Mouse (Mus musculus) forebrain, embryonic 10.5 days (tissue): ENCODE data around the gene Cux2. TPM values are rescaled to one million over a fixed set of nuclear protein-coding genes. Genes with fewer than 3 reads are reported as not detected.
A peak's percentile ranks its signal among the peaks of the same experiment; 100 is the strongest.

Source experiments
- DNase-seq: peaks from one replicate; pipeline ENCODE4 v3.0.0-alpha.2; 2017; ENCODE audit warnings: low spot score; ENCODE audit errors: extremely low spot score
- H3K27ac ChIP-seq: fragments of 300-500 bp; sonication (generic); 2 replicates; pipeline ENCODE4 v1.5.1; 2016; ENCODE audit warnings: mild to moderate bottlenecking
- H3K27me3 ChIP-seq: fragments of 300-500 bp; sonication (generic); 2 replicates; pipeline ENCODE4 v1.6.1; 2016; ENCODE audit warnings: mild to moderate bottlenecking; ENCODE audit not compliant: poor library complexity, severe bottlenecking
- H3K36me3 ChIP-seq: fragments of 300-500 bp; sonication (generic); replicated peaks from 2 replicates; pipeline ENCODE4 v1.6.1; 2016; ENCODE audit warnings: mild to moderate bottlenecking, moderate library complexity
- H3K4me1 ChIP-seq: fragments of 300-500 bp; sonication (generic); 2 replicates; pipeline ENCODE4 v1.6.1; 2016
- H3K4me3 ChIP-seq: fragments of 300-500 bp; sonication (generic); 2 replicates; pipeline ENCODE4 v1.5.1; 2016; ENCODE audit warnings: mild to moderate bottlenecking, moderate library complexity
- H3K9me3 ChIP-seq: fragments of 300-500 bp; sonication (generic); 2 replicates; pipeline ENCODE4 v1.6.1; 2016; ENCODE audit warnings: mild to moderate bottlenecking, moderate library complexity
- WGBS: fragments of 180-500 bp; shearing (Covaris S2); methylation state at CpG from one replicate; pipeline ENCODE4 v1.1.7; 2016; 5-methylcytosine and 5-hydroxymethylcytosine counted together
- polyA plus RNA-seq: library from polyadenylated mRNA; unstranded; fragments of >200 nt; fragmentation: Nextera tagmentation; extraction: Ambion mirVana; gene quantifications from 2 replicates; pipeline ENCODE4 v1.2.1, GENCODE M21; 2016

Cux2 gene
- polyA plus RNA-seq, 1 experiment from 2014 or later = 6.5 TPM

- peak overlapping the region; percentile 65 for H3K27ac ChIP-seq
- peak; percentile 46 for DNase-seq
- WGBS = 41% methylated on average over 13 of the region's 13 CpGs
- H3K36me3 ChIP-seq = no peaks in the 10 kb centered on the region
- peaks cover 43% of the 10 kb centered on the region for H3K27me3 ChIP-seq
- H3K9me3 ChIP-seq = peaks cover 12% of the 10 kb centered on the region
- H3K4me3 ChIP-seq = peak overlapping the region; percentile 39
- peaks cover 46% of the 10 kb centered on the region for H3K4me1 ChIP-seq
These were observed 4.4 kb upstream of the Cux2 start for GRCm38 (mm10) chr5:122054130-122054843.

GRCm38 (mm10) chr5:122053587-122053986 lies 3.7 kb upstream of the Cux2 start:
- H3K36me3 ChIP-seq = no peaks in the 10 kb centered on the region
- H3K9me3 ChIP-seq = peaks cover 12% of the 10 kb centered on the region
- H3K4me3 ChIP-seq = no peak overlapping the region
- H3K4me1 ChIP-seq = peaks cover 48% of the 10 kb centered on the region
- peaks cover 50% of the 10 kb centered on the region for H3K27me3 ChIP-seq
- DNase-seq = no peak
- 40% methylated on average over 15 of the region's 15 CpGs for WGBS
- peak overlapping the region; percentile 65 for H3K27ac ChIP-seq

- no peaks in the 10 kb centered on the region for H3K9me3 ChIP-seq
- peaks cover 78% of the 10 kb centered on the region for H3K27me3 ChIP-seq
- peak overlapping the region; percentile 96; the same call in 1 of the 2 replicates for H3K27ac ChIP-seq
- peaks cover 69% of the 10 kb centered on the region for H3K4me1 ChIP-seq
- H3K4me3 ChIP-seq = peak overlapping the region; percentile 79
- H3K36me3 ChIP-seq = no peaks in the 10 kb centered on the region
- WGBS = 6% methylated on average over 8 of the region's 8 CpGs
- DNase-seq = no peak
These were observed 867 bp upstream of the Cux2 start for GRCm38 (mm10) chr5:122050832-122051105.

- H3K27ac ChIP-seq = peak overlapping the region; percentile 96
- peaks cover 64% of the 10 kb centered on the region for H3K4me1 ChIP-seq
- no peaks in the 10 kb centered on the region for H3K9me3 ChIP-seq
- 0% methylated on average over 31 of the region's 43 CpGs for WGBS
- H3K4me3 ChIP-seq = peak overlapping the region; percentile 79
- H3K36me3 ChIP-seq = no peaks in the 10 kb centered on the region
- peak; percentile 70 for DNase-seq
- peaks cover 84% of the 10 kb centered on the region for H3K27me3 ChIP-seq
These were observed 262 bp downstream of the Cux2 start for GRCm38 (mm10) chr5:122049664-122050016.

- under 1% methylated on average over 52 of the region's 52 CpGs for WGBS
- peaks cover 58% of the 10 kb centered on the region for H3K4me1 ChIP-seq
- H3K27ac ChIP-seq = peak overlapping the region; percentile 96
- peaks cover 86% of the 10 kb centered on the region for H3K27me3 ChIP-seq
- no peaks in the 10 kb centered on the region for H3K36me3 ChIP-seq
- H3K4me3 ChIP-seq = peak overlapping the region; percentile 79
- no peak for DNase-seq
- H3K9me3 ChIP-seq = no peaks in the 10 kb centered on the region
These were observed 927 bp downstream of the Cux2 start for GRCm38 (mm10) chr5:122048686-122049663.

- H3K4me3 ChIP-seq = peak overlapping the region; percentile 79
- peak overlapping the region; percentile 60 for H3K27ac ChIP-seq
- peaks cover 79% of the 10 kb centered on the region for H3K27me3 ChIP-seq
- H3K36me3 ChIP-seq = no peaks in the 10 kb centered on the region
- WGBS = 3% methylated on average over 20 of the region's 20 CpGs
- no peaks in the 10 kb centered on the region for H3K9me3 ChIP-seq
- H3K4me1 ChIP-seq = peaks cover 50% of the 10 kb centered on the region
- no peak for DNase-seq
These were observed 1.6 kb downstream of the Cux2 start for GRCm38 (mm10) chr5:122048252-122048651.

- peak overlapping the region; percentile 79 for H3K4me3 ChIP-seq
- WGBS = 48% methylated on average over 5 of the region's 5 CpGs
- no peaks in the 10 kb centered on the region for H3K9me3 ChIP-seq
- no peaks in the 10 kb centered on the region for H3K36me3 ChIP-seq
- peaks cover 49% of the 10 kb centered on the region for H3K4me1 ChIP-seq
- H3K27me3 ChIP-seq = peaks cover 74% of the 10 kb centered on the region
- peak overlapping the region; percentile 60; the same call in 1 of the 2 replicates for H3K27ac ChIP-seq
- no peak for DNase-seq
These were observed 2.1 kb downstream of the Cux2 start for GRCm38 (mm10) chr5:122047791-122048190.

- peaks cover 4% of the 10 kb centered on the region; the same call in 1 of the 2 replicates for H3K36me3 ChIP-seq
- H3K27me3 ChIP-seq = peaks cover 39% of the 10 kb centered on the region
- WGBS = 91% methylated on average over 11 of the region's 11 CpGs
- peaks cover 39% of the 10 kb centered on the region for H3K4me1 ChIP-seq
- no peak overlapping the region for H3K27ac ChIP-seq
- H3K4me3 ChIP-seq = no peak overlapping the region
- H3K9me3 ChIP-seq = no peaks in the 10 kb centered on the region
- no peak for DNase-seq
These were observed 6.3 kb downstream of the Cux2 start for GRCm38 (mm10) chr5:122043567-122043966.

GRCm38 (mm10) chr5:122035278-122035677 lies 14.6 kb downstream of the Cux2 start:
- Histone ChIP-seq H3K27me3 (peaks cover 12% of the 10 kb centered on the region; the same call in 1 of the 2 replicates), H3K9me3 (peaks cover 18% of the 10 kb centered on the region), H3K4me3 (no peak overlapping the region), H3K27ac (0 out of 2 replicates have a peak overlapping the region, but pooled peaks have one; percentile 5), H3K36me3 (peaks cover 29% of the 10 kb centered on the region), H3K4me1 (peaks cover 49% of the 10 kb centered on the region)
- DNase-seq = no peak
- WGBS = 96% methylated on average over 5 of the region's 5 CpGs

GRCm38 (mm10) chr5:122033167-122033478 lies 16.8 kb downstream of the Cux2 start:
- Histone ChIP-seq H3K27ac (0 out of 2 replicates have a peak overlapping the region, but pooled peaks have one; percentile 1), H3K36me3 (peaks cover 29% of the 10 kb centered on the region), H3K4me3 (no peak overlapping the region), H3K4me1 (peaks cover 46% of the 10 kb centered on the region), H3K27me3 (peaks cover 12% of the 10 kb centered on the region; the same call in 1 of the 2 replicates), H3K9me3 (peaks cover 18% of the 10 kb centered on the region)
- WGBS = 42% methylated on average over 4 of the region's 4 CpGs
- no peak for DNase-seq

- Histone ChIP-seq H3K4me1 (peaks cover 46% of the 10 kb centered on the region), H3K4me3 (no peak overlapping the region), H3K36me3 (peaks cover 26% of the 10 kb centered on the region), H3K27ac (peak overlapping the region; percentile 68), H3K9me3 (peaks cover 17% of the 10 kb centered on the region), H3K27me3 (peaks cover 12% of the 10 kb centered on the region; the same call in 1 of the 2 replicates)
- 51% methylated on average over 19 of the region's 19 CpGs for WGBS
- no peak for DNase-seq
These were observed 17.3 kb downstream of the Cux2 start for GRCm38 (mm10) chr5:122032471-122033166.

- Histone ChIP-seq H3K9me3 (peaks cover 3% of the 10 kb centered on the region), H3K4me3 (no peak overlapping the region), H3K27ac (no peak overlapping the region), H3K4me1 (peaks cover 49% of the 10 kb centered on the region), H3K36me3 (peaks cover 12% of the 10 kb centered on the region), H3K27me3 (peaks cover 12% of the 10 kb centered on the region; the same call in 1 of the 2 replicates)
- DNase-seq = no peak
- WGBS = 71% methylated on average over 12 of the region's 12 CpGs
These were observed 18.8 kb downstream of the Cux2 start for GRCm38 (mm10) chr5:122031146-122031545.
